Mouse (Mus musculus) lung, adult 2 months (tissue): ENCODE measurements at regions not wholly inside any gene's neighbourhood (a gene's known extent, or its start where the extent isn't known, plus 50 kb on each side); places are given as distances from the start of the nearest gene placed in this dataset.

Experiments
- CTCF ChIP-seq: fragments of 200-500 bp; IDR thresholded peaks from 2 replicates; pipeline ENCODE4 v1.5.1; 2011; ENCODE audit warnings: mild to moderate bottlenecking, low read length, control low read depth; ENCODE audit not compliant: insufficient read depth
- POLR2A ChIP-seq: fragments of 200-500 bp; IDR thresholded peaks from 2 replicates; pipeline ENCODE4 v1.6.1; 2011; ENCODE audit warnings: low read depth, mild to moderate bottlenecking, control low read depth, low read length, borderline replicate concordance; ENCODE audit errors: extremely low read depth

GRCm38 (mm10) chr17:44344542-44344941 is 156.2 kb downstream of the Clic5 start:
- TF ChIP-seq POLR2A (no peak), CTCF (no peak)
